Mouse (Mus musculus): ENCODE results near the gene Vps35l.

Vps35l gene

GRCm38 (mm10) chr7:118819666-118820065, 79.6 kb downstream of the Vps35l start:
- DNase-seq (ENCODE audit: extremely low read depth, low read depth) = no peak

- no peak for DNase-seq (ENCODE audit: extremely low read depth, low read depth)
These were observed 81.3 kb downstream of the Vps35l start for GRCm38 (mm10) chr7:118821356-118821755.

- no peak for DNase-seq (ENCODE audit: extremely low read depth, low read depth)
These were observed 82.0 kb downstream of the Vps35l start for GRCm38 (mm10) chr7:118821887-118822556.

- DNase-seq (ENCODE audit: extremely low read depth, low read depth) = no peak
These were observed 84.4 kb downstream of the Vps35l start for GRCm38 (mm10) chr7:118824451-118824850.

- no peak for DNase-seq (ENCODE audit: extremely low read depth, low read depth)
These were observed 88.0 kb downstream of the Vps35l start for GRCm38 (mm10) chr7:118827975-118828416.

GRCm38 (mm10) chr7:118837901-118838300, 97.9 kb downstream of the Vps35l start:
- no peak for DNase-seq (ENCODE audit: extremely low read depth, low read depth)

GRCm38 (mm10) chr7:118841030-118841745, 101.2 kb downstream of the Vps35l start:
- no peak for DNase-seq (ENCODE audit: extremely low read depth, low read depth)

- no peak for DNase-seq (ENCODE audit: extremely low read depth, low read depth)
These were observed 101.8 kb downstream of the Vps35l start for GRCm38 (mm10) chr7:118841796-118842195.

- DNase-seq (ENCODE audit: extremely low read depth, low read depth) = no peak
These were observed 102.9 kb downstream of the Vps35l start for GRCm38 (mm10) chr7:118842938-118843337.

- no peak for DNase-seq (ENCODE audit: extremely low read depth, low read depth)
These were observed 105.1 kb downstream of the Vps35l start for GRCm38 (mm10) chr7:118845141-118845540.

- DNase-seq (ENCODE audit: extremely low read depth, low read depth) = no peak
These were observed 106.3 kb downstream of the Vps35l start for GRCm38 (mm10) chr7:118846329-118846728.

- no peak for DNase-seq (ENCODE audit: extremely low read depth, low read depth)
These were observed 108.8 kb downstream of the Vps35l start for GRCm38 (mm10) chr7:118848796-118849195.

GRCm38 (mm10) chr7:118849543-118850250, 109.7 kb downstream of the Vps35l start:
- no peak for DNase-seq (ENCODE audit: extremely low read depth, low read depth)

- DNase-seq (ENCODE audit: extremely low read depth, low read depth) = no peak
These were observed 110.8 kb downstream of the Vps35l start for GRCm38 (mm10) chr7:118850676-118851290.

GRCm38 (mm10) chr7:118851571-118851970, 111.5 kb downstream of the Vps35l start:
- no peak for DNase-seq (ENCODE audit: extremely low read depth, low read depth)

GRCm38 (mm10) chr7:118852611-118853010, 112.6 kb downstream of the Vps35l start:
- DNase-seq (ENCODE audit: extremely low read depth, low read depth) = no peak

GRCm38 (mm10) chr7:118854606-118855005, 114.6 kb downstream of the Vps35l start:
- peak; percentile 66 for DNase-seq (ENCODE audit: extremely low read depth, low read depth)

GRCm38 (mm10) chr7:118855171-118855876, 115.3 kb downstream of the Vps35l start, which contains the start of gene Iqck:
Gene Iqck (plus strand): TSS chr7:118855752.
- DNase-seq (ENCODE audit: extremely low read depth, low read depth) = peak; percentile 66

- no peak for DNase-seq (ENCODE audit: extremely low read depth, low read depth)
These were observed 115.9 kb downstream of the Vps35l start, which contains the start of gene Knop1 for GRCm38 (mm10) chr7:118855877-118856304. Gene Knop1 (minus strand): TSS chr7:118856254.

GRCm38 (mm10) chr7:118858640-118859039, 118.6 kb downstream of the Vps35l start:
- DNase-seq (ENCODE audit: extremely low read depth, low read depth) = no peak

GRCm38 (mm10) chr7:118865362-118865761, 125.3 kb downstream of the Vps35l start:
- DNase-seq (ENCODE audit: extremely low read depth, low read depth) = no peak

Measured in MEL-GATA-1-ER (cell line).